17 mouse cellular contexts compared by ENCODE assay signal in genomic region chr10:67497144-67497892, GRCm38 (mm10). TPM values are rescaled to one million over a fixed set of nuclear protein-coding genes. Genes with fewer than 3 reads are reported as not detected.
DNase-seq lines count a peak whose midpoint lies in the region; ATAC-seq lines count a peak whose summit lies in the region.
"Had no signal": no experiment of that assay in that cellular context is flagged by ENCODE, and none has a peak within 500 bp of the region (broad histone marks: within the 10 kb centered on the region; RNA-seq: fewer than 3 reads in every experiment).

No protein-coding gene starts in this region.

- peak; percentile 77 for ATAC-seq in CD4-positive, CD25-positive, alpha-beta regulatory T cell, adult 4 months
- ATAC-seq in common myeloid progenitor, adult 5-6 weeks (replicated peaks; ENCODE audit: low read depth, poor library complexity, severe bottlenecking) = 0 out of 2 replicates have a peak, but pooled peaks have one; percentile 9
- peak; percentile 17; the same call in 1 of the 2 replicates for ATAC-seq in megakaryocyte progenitor cell, adult 5-6 weeks (replicated peaks; ENCODE audit: poor library complexity)
- ATAC-seq: forebrain, embryonic 16.5 days; hindbrain, embryonic 16.5 days; intestine, embryonic 15.5 days had no signal

- intact Hi-C loops in heart, postnatal 14 days (cut with DNase I) = no loop called here

- DNase-seq in heart, adult 11 months = peak; percentile 34
- DNase-seq in heart, postnatal 14 days = no peak
- DNase-seq in c-Kit-positive CD71-positive TER-119-positive erythroid progenitor cells, embryonic 14.5 days (ENCODE audit: low spot score) = no peak
- no peak for DNase-seq in urinary bladder, postnatal 36 days (ENCODE audit: low spot score in 2 of 2)
- no peak for DNase-seq in embryo, embryonic 9.5 days (ENCODE audit: extremely low spot score)
- DNase-seq: adrenal gland, postnatal 25 days; B cell, adult 2 months; cerebellum, adult 8-10 months; cerebellum, postnatal 14 days; gastrocnemius, postnatal 10 days; heart, postnatal 36 days had no signal

RNA-seq across cellular contexts. Expression of gene Egr2, which starts 38.0 kb away (rescaled TPM):
- total RNA-seq in heart, postnatal 14 days (2021) = 1 to 10 TPM in 1 of 2 experiments, under 1 TPM in 1; 0.73 to 1.8 TPM
- polyA plus RNA-seq in CD4-positive, CD25-positive, alpha-beta regulatory T cell, adult 4 months (2017; shearing (Covaris generic)) = 10 to 100 TPM; 49.2 to 69.1 TPM
- total RNA-seq in common myeloid progenitor, adult 5-6 weeks (2017) = 8.1 and 14.9 TPM in 2 replicates
- total RNA-seq in megakaryocyte progenitor cell, adult 5-6 weeks (2015) = 0.84 and 1.1 TPM in 2 replicates
- 1.9 and 2.2 TPM in 2 replicates for total RNA-seq in megakaryocyte progenitor cell, adult 5-6 weeks (2017)

RNA-seq across cellular contexts. Expression of gene Ado, which starts 51.4 kb away (rescaled TPM):
- total RNA-seq in heart, postnatal 14 days (2021) = 10 to 100 TPM; 18.7 to 19.5 TPM
- polyA plus RNA-seq in CD4-positive, CD25-positive, alpha-beta regulatory T cell, adult 4 months (2017; shearing (Covaris generic)) = 10 to 100 TPM; 46.6 to 51.0 TPM
- total RNA-seq in common myeloid progenitor, adult 5-6 weeks (2017) = 15.6 and 21.6 TPM in 2 replicates
- 15.5 and 15.9 TPM in 2 replicates for total RNA-seq in megakaryocyte progenitor cell, adult 5-6 weeks (2015)
- total RNA-seq in megakaryocyte progenitor cell, adult 5-6 weeks (2017) = 19.7 and 21.2 TPM in 2 replicates

Comparison
In these comparisons a context has a peak if more than half of its experiments do, and no peak if none do; other contexts are left out.
1. ATAC-seq: peak in every context shown above with its lines; median percentile 77 in CD4-positive, CD25-positive, alpha-beta regulatory T cell, adult 4 months; 17 in megakaryocyte progenitor cell, adult 5-6 weeks; 9 in common myeloid progenitor, adult 5-6 weeks.